Mouse (Mus musculus): ENCODE measurements around the gene Map2k5.
A peak's percentile ranks its signal among the peaks of the same experiment; 100 is the strongest.

Map2k5 gene

DNA sequence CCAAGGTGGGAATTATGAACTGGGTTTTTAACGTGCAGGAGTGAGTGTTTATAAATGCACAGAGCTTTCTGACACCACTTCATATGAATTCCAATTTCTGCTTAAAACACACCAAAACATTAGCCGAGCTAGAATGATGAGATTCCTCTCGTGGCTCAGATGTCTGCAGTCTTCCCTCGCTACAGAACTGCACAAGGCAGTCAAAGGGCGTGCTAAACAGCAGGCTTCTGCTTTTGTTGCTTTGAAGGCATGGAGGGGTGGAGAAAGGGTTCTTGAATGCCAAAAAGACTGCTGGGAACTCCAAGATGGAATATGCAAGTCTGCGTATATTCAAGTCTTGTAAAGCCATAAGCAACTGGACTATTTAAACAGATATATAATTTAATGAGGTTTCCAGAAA, 38.4 kb downstream of the Map2k5 start:
- no peak for DNase-seq

DNA sequence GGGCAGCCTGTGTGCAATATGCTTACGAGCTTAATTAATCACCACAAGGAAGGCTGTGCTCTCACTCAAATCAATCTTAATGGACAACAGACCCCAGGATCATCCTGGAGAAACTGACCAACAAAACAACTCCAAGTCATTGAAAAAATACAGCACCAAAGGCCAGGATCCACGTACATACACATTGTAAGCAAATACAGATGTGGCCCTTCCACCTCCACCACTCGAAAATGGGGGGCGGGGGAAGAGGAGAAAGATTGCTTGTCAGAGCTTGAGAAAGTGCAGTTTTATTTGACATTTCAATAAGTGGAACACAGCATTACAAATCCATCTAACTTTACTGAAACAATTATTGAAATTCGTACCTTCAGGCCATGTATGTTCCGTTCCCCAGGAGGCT, 39.0 kb downstream of the Map2k5 start:
- no peak for DNase-seq

DNA sequence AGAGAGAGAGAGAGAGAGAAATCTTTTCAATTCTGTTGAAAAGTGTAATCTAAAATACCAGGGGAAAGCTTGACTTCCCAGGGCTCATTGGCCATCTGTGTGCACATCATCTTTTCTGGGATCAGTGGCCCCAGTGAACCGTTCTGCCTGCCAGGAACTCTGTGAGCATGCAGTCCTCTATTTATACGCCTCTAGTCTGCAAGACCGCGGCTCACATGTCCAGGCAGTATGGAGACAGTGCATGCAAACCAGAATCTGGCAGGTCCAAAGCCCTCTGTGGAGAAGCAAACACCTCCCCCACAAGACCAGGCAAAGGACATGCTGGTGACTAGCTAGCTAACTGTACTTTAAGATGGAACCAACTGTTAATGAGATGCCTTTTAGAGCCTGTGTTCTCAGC, 41.9 kb downstream of the Map2k5 start:
- DNase-seq, result no peak

DNA sequence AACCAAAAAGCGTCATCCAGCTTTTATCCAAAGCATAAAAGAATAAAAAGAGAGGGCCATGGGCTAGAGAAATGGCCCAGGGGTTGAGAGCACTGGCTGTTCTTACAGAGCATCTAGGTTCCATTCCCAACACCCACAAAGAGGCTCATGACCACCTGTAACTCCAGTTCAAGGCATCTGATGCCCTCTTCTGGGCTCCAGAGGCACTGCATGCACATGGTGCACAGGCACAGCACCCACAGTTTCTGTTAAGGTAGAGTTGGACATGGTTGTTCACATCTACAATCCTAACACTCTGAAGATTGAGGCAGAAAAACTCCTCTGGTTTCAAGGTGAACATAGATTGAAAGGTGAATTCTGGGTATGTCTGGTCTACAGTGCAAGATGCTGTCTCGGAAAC, 44.6 kb downstream of the Map2k5 start:
- DNase-seq, result peak; percentile 27 to 35

DNA sequence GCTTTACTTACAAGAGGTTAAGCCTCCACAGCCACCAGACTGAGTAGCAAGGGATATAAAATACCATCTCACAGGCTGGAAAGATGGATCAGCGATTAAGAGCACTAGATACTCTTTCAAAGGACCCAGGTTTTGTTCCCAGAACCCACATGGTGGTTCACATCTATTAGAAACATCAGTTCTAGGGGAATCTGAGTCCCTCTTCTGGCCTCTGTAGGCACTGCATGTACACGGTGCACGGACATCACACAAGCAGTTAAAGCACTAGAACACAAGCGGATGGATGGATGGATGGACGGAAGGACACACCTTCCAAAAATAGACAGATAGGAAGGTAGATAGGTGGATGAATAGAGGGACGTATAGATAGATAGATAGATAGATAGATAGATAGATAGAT, 46.5 kb downstream of the Map2k5 start:
- DNase-seq, result no peak

DNA sequence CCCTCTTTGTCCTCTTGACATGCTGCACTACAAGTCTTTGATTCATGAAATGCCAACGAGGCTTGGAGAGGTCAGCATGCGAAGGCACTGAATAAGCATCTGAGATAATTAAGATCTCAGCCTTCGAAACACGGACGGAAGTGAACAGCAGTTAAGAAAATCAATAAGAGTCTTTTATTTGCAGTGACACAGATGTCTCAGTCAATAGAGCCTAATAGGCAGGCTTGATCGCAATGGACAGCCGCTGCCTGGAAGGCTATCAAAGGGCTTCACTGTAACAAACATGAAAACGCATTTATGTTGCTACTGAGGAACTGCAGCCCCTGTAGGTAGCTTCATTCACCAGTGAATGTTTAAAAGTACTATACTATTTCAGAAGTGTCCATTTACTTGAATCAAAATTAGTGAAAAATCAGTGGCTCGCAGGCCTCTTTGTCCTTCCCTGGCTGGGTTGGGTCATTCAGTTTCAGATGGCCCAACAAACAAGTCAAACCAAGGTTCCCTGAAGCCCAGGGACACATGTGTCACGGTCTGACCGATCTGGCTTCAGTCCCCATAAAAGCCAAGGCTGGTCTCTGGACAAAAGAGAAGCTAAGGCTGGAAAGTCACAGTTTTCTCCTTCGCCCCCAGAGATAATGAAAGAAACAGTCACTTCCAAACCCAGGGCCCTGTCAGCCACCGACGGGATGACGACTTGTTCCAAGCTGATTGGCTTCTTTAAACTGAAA, 48.6 kb downstream of the Map2k5 start:
- no peak for DNase-seq

DNA sequence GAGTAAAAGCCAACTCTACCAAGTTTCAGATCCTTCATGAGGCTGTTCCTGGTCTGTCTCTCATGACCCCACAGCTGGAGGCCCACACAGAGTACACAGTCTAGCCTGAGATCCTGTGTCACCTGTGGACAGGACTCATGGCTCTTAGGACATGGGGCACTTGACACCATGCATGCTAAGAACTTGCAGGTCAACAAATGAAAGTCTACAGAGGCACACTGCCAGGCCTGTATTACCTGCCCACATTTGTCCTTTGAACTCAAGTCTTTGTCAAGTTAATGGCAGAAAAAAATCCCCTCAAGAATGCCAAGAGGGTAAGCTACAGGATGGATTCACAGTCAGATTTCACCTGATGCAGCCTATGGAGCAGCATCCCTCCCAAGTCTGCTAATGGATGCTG, 62.5 kb downstream of the Map2k5 start:
- DNase-seq, result no peak

DNA sequence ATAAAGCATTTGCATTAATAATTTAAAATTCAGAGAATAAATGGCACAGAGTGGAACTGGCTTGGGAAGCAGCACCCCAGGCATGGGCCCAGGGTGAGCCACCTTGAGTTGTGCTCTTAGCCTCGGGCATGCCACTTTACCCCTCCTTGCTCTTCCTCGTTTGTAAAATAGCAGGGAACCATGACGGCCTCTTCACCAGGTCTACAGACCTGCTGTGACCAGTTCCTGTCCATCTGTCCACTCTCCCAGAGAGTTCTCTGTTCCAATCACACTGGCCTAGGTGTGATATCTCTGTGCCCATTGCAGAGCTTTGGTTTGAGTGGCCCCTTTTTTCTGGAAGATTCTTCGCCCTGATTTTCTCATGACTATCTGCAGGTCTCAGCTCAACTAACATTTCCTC, 63.6 kb downstream of the Map2k5 start:
- DNase-seq, result no peak

DNA sequence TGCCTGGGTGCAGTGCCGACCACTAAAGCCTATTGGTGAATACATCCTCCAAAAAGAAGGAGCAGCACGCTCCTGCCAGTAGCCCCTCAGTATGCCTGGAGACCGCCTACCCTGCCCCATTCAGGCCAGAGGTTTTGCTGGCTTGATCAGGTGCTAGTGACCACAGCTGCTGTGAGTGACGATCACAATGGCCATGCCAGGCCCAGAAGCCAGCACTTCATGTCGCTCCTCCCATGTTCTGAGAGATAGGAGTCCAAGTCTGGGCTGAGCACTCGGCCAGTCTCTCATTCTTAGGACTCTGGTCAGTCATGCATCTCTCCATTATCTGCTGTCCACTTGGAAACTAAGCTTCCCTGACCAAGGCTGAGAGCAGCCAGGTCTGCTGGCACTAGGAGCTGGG, 67.7 kb downstream of the Map2k5 start:
- no peak for DNase-seq

DNA sequence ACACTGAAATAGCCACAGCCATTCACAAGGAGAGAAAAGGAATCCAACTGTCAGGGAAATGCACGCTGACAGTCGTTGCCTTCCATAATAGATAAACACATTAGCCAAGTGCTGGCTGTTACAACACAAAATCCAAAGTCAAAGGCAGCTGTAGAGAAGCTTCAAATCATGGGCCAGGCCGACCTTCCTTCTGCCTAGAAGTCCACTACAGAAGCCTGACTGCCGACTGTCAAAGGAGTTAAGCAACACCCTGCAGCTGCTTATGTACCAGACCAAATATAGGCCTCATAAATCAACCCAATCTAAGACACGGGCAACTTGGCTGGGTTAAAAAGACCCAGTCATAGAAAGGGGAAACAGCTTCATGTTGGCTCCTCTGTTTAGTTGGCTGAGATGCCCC, 68.7 kb downstream of the Map2k5 start:
- peak; percentile 26 to 42 for DNase-seq

DNA sequence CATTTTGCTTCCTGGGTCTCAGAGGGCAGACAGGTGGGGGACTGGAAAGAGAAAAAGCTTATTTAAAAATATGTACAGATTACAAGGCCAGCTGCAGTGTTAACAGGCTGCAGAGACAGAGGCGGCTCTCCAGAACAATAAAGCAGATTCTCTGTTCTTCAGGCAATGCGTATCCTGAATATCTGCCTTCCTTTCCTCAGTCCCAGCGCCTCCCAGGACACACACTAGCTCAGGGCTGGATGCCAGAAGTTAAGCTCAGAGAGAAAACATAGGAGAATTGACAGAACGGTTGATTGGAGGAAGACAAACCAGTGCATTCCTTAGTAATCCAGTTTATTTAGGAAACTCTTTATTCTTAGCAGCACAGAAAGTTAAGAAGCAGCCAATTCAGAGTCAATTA, 69.3 kb downstream of the Map2k5 start:
- DNase-seq, result no peak

DNA sequence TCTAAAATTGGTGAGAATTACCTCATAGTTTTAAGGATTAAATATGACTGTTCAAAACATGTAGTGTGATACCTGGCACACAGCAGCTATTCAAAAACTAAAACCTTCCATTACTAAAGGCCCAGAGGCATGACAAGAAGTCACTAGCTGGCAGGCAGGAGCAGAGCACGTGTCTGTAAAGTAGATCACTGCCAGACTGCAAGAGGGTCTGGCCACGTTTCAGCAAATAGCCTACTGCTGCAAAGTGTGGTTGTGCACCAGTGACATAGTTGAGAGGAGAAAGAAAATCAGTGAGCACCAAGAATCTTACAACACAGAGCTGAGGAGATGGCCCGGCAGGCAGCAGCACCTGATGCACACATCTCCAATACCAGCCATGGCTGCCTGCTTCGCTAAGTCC, 75.2 kb downstream of the Map2k5 start:
- DNase-seq, result no peak

DNA sequence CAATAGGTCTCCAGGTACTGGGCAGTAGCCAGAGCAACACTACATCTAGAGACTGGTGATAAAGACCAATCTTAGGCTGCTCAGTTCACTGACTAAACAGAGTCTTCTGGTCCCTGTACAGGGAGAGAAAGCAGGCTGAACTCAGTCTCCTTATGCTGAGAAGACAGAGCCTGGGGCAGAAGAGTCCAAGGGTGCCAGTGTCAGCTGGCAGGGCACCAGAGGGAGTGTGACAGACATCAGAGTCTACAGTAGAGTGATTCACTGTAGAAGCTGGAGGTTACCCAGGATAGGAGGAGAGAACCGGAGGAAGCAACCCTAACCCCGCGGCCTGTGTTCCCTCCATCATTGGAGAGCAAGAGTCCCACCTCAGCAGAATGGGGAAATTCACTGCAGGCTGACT, 79.0 kb downstream of the Map2k5 start:
- no peak for DNase-seq

DNA sequence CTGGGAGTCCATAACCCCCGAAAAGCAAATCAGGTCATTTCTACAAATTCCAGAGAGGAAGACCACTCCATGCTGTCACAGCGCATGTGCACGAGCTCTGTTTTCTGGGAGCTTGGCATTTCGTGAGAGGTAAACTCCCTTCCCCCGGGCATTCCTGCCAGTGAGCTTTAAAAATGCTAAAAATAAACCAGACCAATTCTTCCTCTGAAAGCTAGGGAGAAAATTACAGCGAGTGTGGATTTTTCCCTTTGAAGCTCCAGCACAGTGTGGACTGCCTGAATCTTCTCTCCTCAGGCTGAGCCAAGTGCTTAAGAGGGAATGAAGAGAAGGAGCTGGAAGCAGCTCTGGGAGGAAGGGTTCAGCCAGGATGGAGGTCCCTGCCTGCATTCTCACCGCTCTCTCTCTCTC, 82.1 kb downstream of the Map2k5 start:
- DNase-seq, result peak in 1 of 2 experiments; percentile 33

DNA sequence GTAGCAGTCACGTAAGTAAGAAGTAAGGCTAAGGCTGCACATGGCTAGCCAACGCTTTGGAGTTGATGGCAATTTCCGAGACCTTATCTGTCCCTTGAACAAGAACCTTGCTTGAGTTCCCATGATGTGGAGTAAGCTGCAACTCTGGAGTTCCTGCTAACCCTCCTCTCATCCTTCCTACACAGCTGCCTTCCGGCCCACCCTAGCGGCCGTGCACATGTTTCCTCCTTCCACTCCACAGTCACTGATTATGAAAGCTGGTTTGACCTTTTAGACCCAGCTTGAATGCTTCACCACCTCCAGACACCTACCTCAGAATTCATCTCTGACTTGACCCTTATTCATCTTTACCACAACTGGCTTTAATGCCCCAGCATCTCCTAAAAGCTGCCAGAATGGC, 82.9 kb downstream of the Map2k5 start:
- peak; percentile 28 to 49 for DNase-seq

DNA sequence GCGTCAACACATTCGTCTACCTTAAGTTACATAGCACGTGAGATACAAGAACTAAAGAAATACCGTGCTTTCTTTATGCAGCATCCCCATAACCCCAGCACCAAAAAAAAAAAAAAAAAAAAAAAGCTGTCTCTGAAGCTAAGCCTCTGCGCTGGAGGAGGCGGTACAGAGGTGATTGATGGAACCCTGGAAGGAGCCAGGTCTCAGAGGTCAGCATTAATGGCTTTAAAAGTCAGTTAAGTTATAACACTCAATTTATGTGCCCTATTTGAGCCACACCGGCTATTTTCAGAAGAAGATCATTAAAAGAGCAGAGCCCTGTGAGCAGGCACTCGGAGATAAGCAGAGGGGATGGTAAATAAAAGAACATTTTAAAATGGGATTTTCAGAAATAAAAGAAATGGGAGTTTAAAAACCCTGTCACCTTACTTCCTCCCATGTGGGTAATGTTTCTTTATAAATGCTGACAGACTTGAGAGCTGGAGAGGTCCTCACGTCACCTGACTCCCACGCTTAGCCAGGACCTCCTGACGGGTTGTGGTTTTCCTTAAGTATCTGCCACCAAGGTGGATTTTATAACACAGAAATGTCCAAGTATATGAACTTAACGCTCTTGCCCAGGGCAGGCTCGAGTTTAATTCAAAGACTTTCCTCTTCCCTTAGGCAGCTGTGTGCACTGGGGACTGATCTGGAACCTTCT, 83.8 kb downstream of the Map2k5 start:
- peak in 1 of 2 experiments; percentile 25 for DNase-seq

DNA sequence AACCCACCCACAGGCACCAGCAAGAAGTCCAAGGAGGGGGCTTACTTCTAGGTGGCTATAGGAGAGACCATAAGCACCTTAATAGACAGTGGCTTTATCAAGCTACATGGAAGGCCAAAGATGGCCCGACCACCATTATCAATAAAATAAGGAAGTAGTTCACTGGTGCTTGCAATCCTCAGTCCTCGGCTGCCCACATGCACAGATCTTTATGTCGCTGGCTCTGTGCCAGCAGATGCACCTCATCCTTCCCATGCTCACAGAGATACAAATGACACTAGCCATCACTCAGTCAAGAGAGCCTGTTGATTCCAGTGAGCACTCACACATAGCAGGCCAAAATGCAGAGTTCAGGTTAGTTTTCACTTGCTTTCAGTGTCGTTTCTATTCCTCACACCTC, 89.0 kb downstream of the Map2k5 start:
- no peak for DNase-seq

DNA sequence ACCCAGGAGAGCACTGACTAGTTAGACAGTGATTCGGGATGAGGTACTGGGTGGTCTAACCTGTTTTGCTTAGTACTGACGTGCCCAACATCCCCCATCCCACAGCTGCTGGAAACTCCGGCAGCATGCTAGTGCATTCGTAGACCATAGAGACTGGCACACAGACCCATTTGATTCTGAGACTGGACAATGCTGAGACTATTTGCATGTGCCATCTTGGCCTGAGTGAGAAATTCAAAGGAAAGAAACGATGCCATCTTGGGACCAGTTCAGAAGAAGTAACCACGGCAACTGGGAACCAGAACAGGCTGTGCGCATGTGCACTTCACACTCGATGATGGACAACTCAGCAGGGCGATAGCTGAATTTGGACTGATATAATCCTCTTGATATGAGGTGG, 93.3 kb downstream of the Map2k5 start:
- DNase-seq, result no peak

DNA sequence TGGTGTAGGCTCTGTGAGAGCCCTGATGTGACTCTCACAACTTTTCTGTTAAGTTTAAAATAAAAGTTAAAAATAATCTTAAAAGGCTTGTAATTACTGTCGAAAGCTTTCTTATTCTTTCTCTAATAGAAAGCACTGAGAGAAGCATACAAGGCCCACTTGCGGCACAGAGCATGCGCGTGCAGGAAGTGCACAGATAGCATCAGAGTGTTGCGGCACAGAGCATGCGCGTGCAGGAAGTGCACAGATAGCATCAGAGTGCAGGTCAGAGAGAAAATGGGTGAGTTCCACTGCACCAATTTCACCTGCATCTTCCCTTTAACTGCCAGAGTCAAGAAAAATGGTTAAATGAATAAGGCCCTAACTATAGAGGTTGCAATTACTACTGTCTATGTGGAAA, 95.7 kb downstream of the Map2k5 start:
- no peak for DNase-seq

DNA sequence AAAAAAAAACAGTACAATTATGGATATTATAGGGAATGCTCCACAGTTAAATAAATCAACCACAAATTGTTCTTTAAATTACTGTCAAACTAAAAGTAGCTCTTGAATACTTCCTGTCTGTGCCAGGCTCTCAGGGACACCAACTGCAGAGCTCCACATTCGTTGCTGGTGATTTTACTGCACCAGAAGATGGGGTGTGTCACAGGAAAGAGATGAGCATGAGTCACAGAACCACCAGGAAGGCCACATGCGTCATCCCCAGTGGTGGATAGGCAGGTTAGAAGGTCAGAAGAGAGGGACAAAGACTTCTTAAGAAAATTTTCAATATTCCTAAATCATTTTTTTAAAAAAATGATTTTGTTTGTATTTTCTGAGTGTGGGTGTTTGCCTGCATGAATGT, 96.6 kb downstream of the Map2k5 start:
- DNase-seq, result no peak

DNA sequence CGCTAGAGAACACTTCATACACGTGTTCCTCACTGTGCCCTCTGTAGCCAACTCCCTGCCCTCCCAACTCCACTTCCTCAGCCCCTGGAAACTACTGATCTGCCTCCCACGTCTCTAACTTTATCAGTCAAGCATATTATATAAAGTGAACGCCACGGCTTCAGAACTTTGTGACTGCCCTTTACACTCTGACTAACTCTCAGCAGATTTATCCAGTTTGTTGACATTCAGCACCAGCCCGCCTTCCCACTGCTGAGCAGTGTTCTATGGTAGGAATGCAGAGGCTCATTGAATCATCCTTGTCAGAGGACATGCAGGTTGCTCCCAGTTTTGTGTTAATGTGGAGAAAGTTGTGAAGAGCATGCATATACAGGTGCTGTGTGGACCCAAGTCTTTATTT, 103.9 kb downstream of the Map2k5 start:
- peak in 1 of 2 experiments; percentile 17 for DNase-seq

DNA sequence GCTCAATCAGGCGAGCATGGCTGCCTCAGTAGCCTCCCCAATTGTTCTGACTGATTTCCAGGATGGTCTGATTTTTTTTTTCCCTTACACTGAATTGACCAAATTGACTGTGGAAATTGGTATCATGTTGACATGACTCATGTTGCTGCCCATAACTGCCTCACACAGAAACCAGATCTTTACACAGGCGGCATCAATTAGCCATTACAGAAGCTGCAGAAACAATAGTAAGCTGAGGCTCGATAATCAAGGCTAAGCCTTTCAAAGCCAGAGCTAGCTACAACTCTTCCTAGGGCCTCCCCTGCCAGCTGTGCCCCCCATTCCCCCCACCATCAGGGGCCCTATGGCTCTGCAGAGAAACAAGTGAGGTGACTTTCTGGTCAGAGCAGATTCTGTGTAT, 107.9 kb downstream of the Map2k5 start:
- no peak for DNase-seq

DNA sequence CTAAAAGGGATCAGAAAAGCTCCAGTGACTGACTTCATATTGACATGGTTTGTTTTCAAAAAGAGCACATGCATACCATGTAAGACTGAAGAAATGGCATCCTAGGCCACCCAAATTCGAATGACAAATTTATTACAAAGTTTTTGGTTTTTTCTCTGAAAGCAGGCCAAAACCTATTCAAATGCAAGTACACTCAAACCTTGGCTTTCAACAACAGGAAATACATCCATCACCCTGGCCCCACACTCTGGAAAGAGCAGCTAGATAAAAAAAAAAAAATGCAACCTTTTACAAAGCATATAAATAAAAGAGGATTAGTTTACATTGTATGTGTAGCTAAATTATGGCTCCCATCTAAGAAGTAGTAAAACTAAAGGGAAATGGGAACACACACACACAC, 114.5 kb downstream of the Map2k5 start:
- DNase-seq, result no peak

DNA sequence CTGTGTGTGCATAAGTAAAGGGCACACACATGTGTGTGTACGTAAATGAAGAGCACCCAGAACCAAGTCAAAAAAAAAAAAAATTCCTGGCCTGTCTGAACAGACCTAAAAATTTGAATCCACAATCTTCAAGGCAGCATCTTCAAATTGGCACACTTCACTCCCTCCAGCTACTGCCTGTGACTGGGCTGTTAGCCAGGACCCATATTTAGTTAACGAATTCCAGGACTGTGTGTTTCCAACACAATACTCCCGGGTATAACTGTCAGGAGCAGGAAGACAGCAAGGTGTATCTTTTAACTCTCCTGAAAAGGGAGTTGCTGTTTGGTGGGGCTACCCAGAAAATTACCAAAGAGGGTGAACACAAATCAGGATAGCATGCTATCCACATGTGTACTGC, 118.9 kb downstream of the Map2k5 start:
- no peak for DNase-seq

DNA sequence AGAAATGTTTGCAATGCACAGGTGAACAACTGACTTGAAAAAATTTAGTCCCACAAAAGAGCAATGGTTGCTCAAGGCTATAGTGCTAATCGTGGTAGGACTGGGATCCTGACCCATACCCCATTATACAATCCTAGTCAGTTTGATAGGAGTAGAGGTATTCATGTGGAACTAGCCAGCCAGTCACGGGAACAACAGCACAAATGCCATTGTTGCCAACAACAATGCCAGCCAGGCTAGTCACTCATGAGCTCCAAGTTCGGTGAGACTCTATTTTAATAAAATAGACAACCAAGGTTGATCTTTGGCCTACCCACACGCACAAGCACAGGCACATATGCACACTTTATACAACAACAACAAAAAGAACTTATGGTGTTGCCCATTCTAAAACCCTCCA, 120.0 kb downstream of the Map2k5 start:
- no peak for DNase-seq
